In genomic region chr2:132425576-132425975, GRCm38 (mm10) we compare ENCODE assay signal across 25 mouse cellular contexts. TPM values are rescaled to one million over a fixed set of nuclear protein-coding genes. Genes with fewer than 3 reads are reported as not detected.
DNase-seq lines count a peak whose midpoint lies in the region; ATAC-seq and TF ChIP-seq lines count a peak whose summit lies in the region.
"Had no signal": no experiment of that assay in that cellular context is flagged by ENCODE, and none has a peak within 500 bp of the region (broad histone marks: within the 10 kb centered on the region; RNA-seq: fewer than 3 reads in every experiment).

No protein-coding gene starts in this region.

- TF ChIP-seq CTCF in kidney, adult 2 months (conservative IDR thresholded peaks at IDR 0.05; ENCODE audit: insufficient read depth, insufficient read length, low read depth, low read length) = no peak

- no peak overlapping the region for H3K9ac ChIP-seq in midbrain, embryonic 14.5 days (replicated peaks; ENCODE audit: low read length)
- H3K9ac ChIP-seq in midbrain, embryonic 13.5 days (replicated peaks) = no peak overlapping the region; the same call in 1 of the 2 replicates
- H3K9ac ChIP-seq: embryonic facial prominence, embryonic 13.5 days; forebrain, embryonic 12.5 days; heart, embryonic 15.5 days; hindbrain, embryonic 15.5 days had no signal

- no peak for ATAC-seq in midbrain, embryonic 14.5 days (ENCODE audit: low FRiP score, low TSS enrichment)
- no peak for ATAC-seq in midbrain, embryonic 13.5 days
- ATAC-seq: forebrain, embryonic 16.5 days; inflammation-experienced regulatory T-cells, adult 6 months had no signal

- no peak for TF ChIP-seq POLR2A in kidney, adult 2 months (IDR thresholded peaks at IDR 0.05; ENCODE audit: low read depth, low read length)

- H3K27ac ChIP-seq in kidney, adult 2 months (ENCODE audit: insufficient read depth, low read depth, low read length) = no peak overlapping the region
- H3K27ac ChIP-seq in midbrain, embryonic 14.5 days (replicated peaks; ENCODE audit: low read depth, low read length) = no peak overlapping the region
- no peak overlapping the region for H3K27ac ChIP-seq in midbrain, embryonic 13.5 days
- H3K27ac ChIP-seq: embryonic facial prominence, embryonic 13.5 days; forebrain, embryonic 12.5 days; heart, adult 2 months; heart, embryonic 15.5 days; hindbrain, embryonic 10.5 days; hindbrain, embryonic 15.5 days had no signal

- H3K36me3 ChIP-seq in kidney, adult 2 months (ENCODE audit: control insufficient read depth, insufficient read depth, low read length) = no peaks in the 10 kb centered on the region
- no peaks in the 10 kb centered on the region for H3K36me3 ChIP-seq in midbrain, embryonic 14.5 days (ENCODE audit: control insufficient read depth, insufficient read depth, low read length)
- no peaks in the 10 kb centered on the region for H3K36me3 ChIP-seq in midbrain, embryonic 13.5 days
- H3K36me3 ChIP-seq: embryonic facial prominence, embryonic 13.5 days; forebrain, embryonic 12.5 days; heart, embryonic 15.5 days; hindbrain, embryonic 10.5 days; hindbrain, embryonic 15.5 days had no signal

- no peaks in the 10 kb centered on the region for H3K4me1 ChIP-seq in kidney, adult 2 months (ENCODE audit: control insufficient read depth, insufficient read depth, low read length)
- H3K4me1 ChIP-seq in midbrain, embryonic 14.5 days (ENCODE audit: control insufficient read depth, insufficient read depth, low read length) = peaks cover 14% of the 10 kb centered on the region
- H3K4me1 ChIP-seq in midbrain, embryonic 13.5 days (replicated peaks) = peaks cover 15% of the 10 kb centered on the region
- H3K4me1 ChIP-seq: heart, embryonic 15.5 days; hindbrain, embryonic 10.5 days had no signal

- no peak overlapping the region for H3K4me2 ChIP-seq in midbrain, embryonic 14.5 days (ENCODE audit: low read length)
- no peak overlapping the region for H3K4me2 ChIP-seq in midbrain, embryonic 13.5 days (replicated peaks)
- H3K4me2 ChIP-seq: embryonic facial prominence, embryonic 13.5 days; forebrain, embryonic 12.5 days; heart, embryonic 11.5 days; heart, embryonic 15.5 days; hindbrain, embryonic 15.5 days had no signal

- no peaks in the 10 kb centered on the region for H3K27me3 ChIP-seq in kidney, adult 2 months (replicated peaks; ENCODE audit: control insufficient read depth, insufficient read depth, low read length)
- H3K27me3 ChIP-seq in midbrain, embryonic 14.5 days (ENCODE audit: control insufficient read depth, insufficient read depth, low read length) = no peaks in the 10 kb centered on the region
- no peaks in the 10 kb centered on the region for H3K27me3 ChIP-seq in midbrain, embryonic 13.5 days
- H3K27me3 ChIP-seq: embryonic facial prominence, embryonic 13.5 days; forebrain, embryonic 12.5 days; heart, embryonic 15.5 days; hindbrain, embryonic 15.5 days had no signal

- WGBS in kidney, adult 2 months = 82% methylated on average over 6 of the region's 6 CpGs
- 46% methylated on average over 6 of the region's 6 CpGs for WGBS in midbrain, embryonic 14.5 days
- WGBS in midbrain, embryonic 13.5 days = 66% methylated on average over 6 of the region's 6 CpGs

- peak; percentile 23 for DNase-seq in adrenal gland, adult 8-10 months
- DNase-seq in adrenal gland, adult 18-20 months (ENCODE audit: low spot score in 2 of 2) = no peak
- DNase-seq in kidney, adult 2 months = peak; percentile 16
- DNase-seq in kidney, postnatal 10 days = no peak
- DNase-seq in midbrain, embryonic 14.5 days = peak; percentile 47
- DNase-seq in urinary bladder, postnatal 10 days (ENCODE audit: low spot score) = no peak
- no peak for DNase-seq in layer of hippocampus, postnatal 25 days (ENCODE audit: extremely low spot score in 1 of 2, low spot score in 1 of 2)
- DNase-seq: cerebellum, adult 18-20 months; cerebellum, adult 9-11 months; cerebellum, postnatal 36 days; gastrocnemius, postnatal 10 days; heart, adult 2 months; heart, postnatal 14 days had no signal

- no peaks in the 10 kb centered on the region for H3K9me3 ChIP-seq in midbrain, embryonic 14.5 days (ENCODE audit: control insufficient read depth, low read length)
- H3K9me3 ChIP-seq in midbrain, embryonic 13.5 days = no peaks in the 10 kb centered on the region
- H3K9me3 ChIP-seq: embryonic facial prominence, embryonic 13.5 days; forebrain, embryonic 12.5 days; heart, embryonic 15.5 days; hindbrain, embryonic 10.5 days had no signal

- H3K4me3 ChIP-seq in kidney, adult 2 months (ENCODE audit: insufficient read depth, low read depth, low read length) = no peak overlapping the region
- no peak overlapping the region for H3K4me3 ChIP-seq in midbrain, embryonic 14.5 days (replicated peaks; ENCODE audit: low read depth, low read length)
- H3K4me3 ChIP-seq in midbrain, embryonic 13.5 days (replicated peaks) = no peak overlapping the region
- H3K4me3 ChIP-seq: embryonic facial prominence, embryonic 13.5 days; forebrain, embryonic 12.5 days; heart, adult 2 months; heart, embryonic 15.5 days; hindbrain, embryonic 10.5 days; hindbrain, embryonic 15.5 days had no signal

RNA-seq across cellular contexts. Expression of gene Prokr2, which starts 40.3 kb away (rescaled TPM):
- under 1 TPM in 1 of 4 experiments, not detected in 3; 0.07 TPM for total RNA-seq in adrenal gland, adult 8-10 months (2022)
- not detected for total RNA-seq in adrenal gland, adult 18-20 months (2021)
- polyA plus RNA-seq in kidney, adult 2 months (2012; rRNA removed) = not detected in 2 replicates
- 2.9 and 5.2 TPM in 2 replicates for polyA plus RNA-seq in midbrain, embryonic 14.5 days (2014; fragmentation: Nextera tagmentation; extraction: Ambion mirVana)
- 3.6 and 9.2 TPM in 2 replicates for polyA plus RNA-seq in midbrain, embryonic 13.5 days (2015; fragmentation: Nextera tagmentation; extraction: Ambion mirVana)
- total RNA-seq in layer of hippocampus, postnatal 25 days (2021) = 1 to 10 TPM; 2.8 to 3.7 TPM
- total RNA-seq: gastrocnemius, postnatal 10 days; gastrocnemius, postnatal 4 days; MEL had no signal
- polyA plus RNA-seq: C2C12 had no signal

Comparison
In these comparisons a context has a peak if more than half of its experiments do, and no peak if none do; other contexts are left out.
1. DNase-seq: peak in adrenal gland, adult 8-10 months (single experiment), kidney, adult 2 months (single experiment) and midbrain, embryonic 14.5 days (single experiment); none in adrenal gland, adult 18-20 months (0 of 2), kidney, postnatal 10 days (single experiment), urinary bladder, postnatal 10 days (single experiment) and layer of hippocampus, postnatal 25 days (0 of 2).